ENCODE assay signal across 7 mouse cellular contexts in genomic region chr10:89344491-89345195, GRCm38 (mm10). TPM values are rescaled to one million over a fixed set of nuclear protein-coding genes. Genes with fewer than 3 reads are reported as not detected.
A peak's percentile ranks its signal among the peaks of the same experiment; 100 is the strongest.
DNase-seq lines count a peak whose midpoint lies in the region; ATAC-seq and TF ChIP-seq lines count a peak whose summit lies in the region.

Gene Ano4 (minus strand): TSS chr10:89344762.

- peak within 1 kb of the TSS; percentile 50 for H3K9ac ChIP-seq in intestine, embryonic 15.5 days
- H3K9ac ChIP-seq in midbrain, postnatal 0 days (replicated peaks; ENCODE audit: low read length, poor library complexity, severe bottlenecking): peak within 1 kb of the TSS; percentile 64

- H3K4me2 ChIP-seq in intestine, embryonic 15.5 days (replicated peaks): peak within 1 kb of the TSS; percentile 97
- H3K4me2 ChIP-seq in midbrain, postnatal 0 days (ENCODE audit: low read depth, low read length, poor library complexity, severe bottlenecking): peak within 1 kb of the TSS; percentile 96

- under 1% methylated on average over 70 of the region's 70 CpGs for WGBS in intestine, embryonic 15.5 days
- 1% methylated on average over 66 of the region's 70 CpGs for WGBS in midbrain, postnatal 0 days

- H3K9me3 ChIP-seq in intestine, embryonic 15.5 days: no peaks in the 10 kb centered on the region
- H3K9me3 ChIP-seq in midbrain, postnatal 0 days (ENCODE audit: low read length): no peaks in the 10 kb centered on the region

- DNase-seq in adrenal gland, adult 8-10 months: peak; percentile 13
- DNase-seq in gastrocnemius, postnatal 36 days: peak; percentile 20 to 26
- peak; percentile 36 for DNase-seq in left cerebral cortex, postnatal 4 days
- DNase-seq in midbrain, postnatal 0 days (ENCODE audit: low spot score): peak; percentile 8
- peak; percentile 21 for DNase-seq in urinary bladder, postnatal 25 days (ENCODE audit: low spot score)

- peak; percentile 76 for ATAC-seq in intestine, embryonic 15.5 days
- ATAC-seq in midbrain, postnatal 0 days (ENCODE audit: low FRiP score): peak; percentile 79

- no peaks in the 10 kb centered on the region; the same call in 1 of the 2 replicates for H3K4me1 ChIP-seq in cortical plate, adult 2 months (ENCODE audit: control insufficient read depth, insufficient read depth, low read length)
- H3K4me1 ChIP-seq in intestine, embryonic 15.5 days (replicated peaks): peaks cover 3% of the 10 kb centered on the region; the same call in 1 of the 2 replicates
- peaks cover 4% of the 10 kb centered on the region; the same call in 1 of the 2 replicates for H3K4me1 ChIP-seq in midbrain, postnatal 0 days (ENCODE audit: insufficient read depth, low read length)

- peak within 1 kb of the TSS; percentile 41 for H3K4me3 ChIP-seq in cortical plate, adult 2 months (ENCODE audit: insufficient read depth, low read length)
- H3K4me3 ChIP-seq in intestine, embryonic 15.5 days (replicated peaks): peak within 1 kb of the TSS; percentile 50
- H3K4me3 ChIP-seq in midbrain, postnatal 0 days (ENCODE audit: low read depth, low read length): peak within 1 kb of the TSS; percentile 63

- no peak for TF ChIP-seq POLR2A in cortical plate, adult 2 months (IDR thresholded peaks at IDR 0.05; ENCODE audit: extremely low read depth, insufficient read depth, low read length)

- no peaks in the 10 kb centered on the region for H3K36me3 ChIP-seq in intestine, embryonic 15.5 days
- H3K36me3 ChIP-seq in midbrain, postnatal 0 days (ENCODE audit: insufficient read depth, low read length): no peaks in the 10 kb centered on the region

- H3K27me3 ChIP-seq in intestine, embryonic 15.5 days (replicated peaks): peaks cover 26% of the 10 kb centered on the region
- H3K27me3 ChIP-seq in midbrain, postnatal 0 days (ENCODE audit: insufficient read depth, low read length): peaks cover 19% of the 10 kb centered on the region

- intact Hi-C loops in gastrocnemius, postnatal 36 days (cut with DNase I): no loop called here
- intact Hi-C loops in left cerebral cortex, postnatal 4 days (cut with DNase I): no loop called here

- H3K27ac ChIP-seq in cortical plate, adult 2 months (ENCODE audit: insufficient read depth, low read length): peak within 1 kb of the TSS; percentile 62; the same call in 1 of the 2 replicates
- no peak within 1 kb of the TSS for H3K27ac ChIP-seq in intestine, embryonic 15.5 days
- no peak within 1 kb of the TSS for H3K27ac ChIP-seq in midbrain, postnatal 0 days (ENCODE audit: low read depth, low read length)

- TF ChIP-seq CTCF in cortical plate, adult 2 months (IDR thresholded peaks at IDR 0.05; ENCODE audit: extremely low read depth, insufficient read depth, low read length): no peak
- TF ChIP-seq CTCF in midbrain, postnatal 0 days (IDR thresholded peaks at IDR 0.05): no peak

RNA-seq across cellular contexts. Expression of gene Ano4, which starts in this region (rescaled TPM):
- under 1 TPM in 2 of 4 experiments, not detected in 2; 0.20 to 0.28 TPM for total RNA-seq in adrenal gland, adult 8-10 months (2022)
- 14.9 TPM in 2 replicates for polyA plus RNA-seq in cortical plate, adult 2 months (2012; rRNA removed)
- total RNA-seq in gastrocnemius, postnatal 36 days (2021): 1 to 10 TPM in 1 of 2 experiments, under 1 TPM in 1; 0.69 to 1.8 TPM
- 0.47 and 0.48 TPM in 2 replicates for polyA plus RNA-seq in intestine, embryonic 15.5 days (2015; fragmentation: Nextera tagmentation; extraction: Ambion mirVana)
- total RNA-seq in left cerebral cortex, postnatal 4 days (2021): 10 to 100 TPM; 18.6 to 21.2 TPM
- 11.3 and 14.7 TPM in 2 replicates for total RNA-seq in midbrain, postnatal 0 days (2014; rRNA removed)
- polyA plus RNA-seq in midbrain, postnatal 0 days (2015; fragmentation: Nextera tagmentation; extraction: Ambion mirVana): 5.8 and 6.2 TPM in 2 replicates

Comparison
In these comparisons a context has a peak if more than half of its experiments do, and no peak if none do; other contexts are left out.
1. Peak in DNase-seq in adrenal gland, adult 8-10 months; RNA of the gene not detected or under 1 TPM.
2. Peak in ATAC-seq, H3K4me3 ChIP-seq, H3K9ac ChIP-seq and H3K4me2 ChIP-seq in intestine, embryonic 15.5 days; RNA of the gene not detected or under 1 TPM.